Mouse (Mus musculus) inflammation-experienced regulatory T-cells, adult 16 weeks (primary cell): ENCODE data around the gene Pank2. TPM values are rescaled to one million over a fixed set of nuclear protein-coding genes. Genes with fewer than 3 reads are reported as not detected.

Experiments used
- polyA plus RNA-seq: library from polyadenylated mRNA; unstranded; fragments of 100-300 nt; shearing (Covaris generic); gene quantifications from one replicate; pipeline ENCODE4 v1.2.1, GENCODE M21; 2017

The Pank2 gene
- 12.1 TPM for polyA plus RNA-seq

GRCm38 (mm10) chr2:131262213-131262672 is at the start of gene Pank2:
Gene Pank2, plus strand, starts transcription at chr2:131262495.

GRCm38 (mm10) chr2:131233307-131234126 is 28.8 kb upstream of the Pank2 start, which contains the start of gene Mavs:
Gene Mavs, plus strand, starts transcription at chr2:131234063.

Other genes starting within 250 kb of the Pank2 start
- not detected for gene Gfra4, start 219.4 kb upstream of the Pank2 start, polyA plus RNA-seq
- 0.69 TPM for gene Adam33, start 198.7 kb upstream of the Pank2 start, polyA plus RNA-seq
- gene Siglec1, start 175.7 kb upstream of the Pank2 start, polyA plus RNA-seq = 0.18 TPM
- gene Hspa12b, start 135.2 kb upstream of the Pank2 start, polyA plus RNA-seq = 0.22 TPM
- not detected for gene Gm11037, start 129.0 kb upstream of the Pank2 start, polyA plus RNA-seq
- gene 1700037H04Rik, start 102.4 kb upstream of the Pank2 start, polyA plus RNA-seq = 51.6 TPM
- gene Cenpb, start 82.4 kb upstream of the Pank2 start, polyA plus RNA-seq = 3.1 TPM
- gene Cdc25b, start 75.5 kb upstream of the Pank2 start, polyA plus RNA-seq = 106 TPM
- gene Spef1, start 75.2 kb upstream of the Pank2 start, polyA plus RNA-seq = not detected
- gene Ap5s1, start 55.4 kb upstream of the Pank2 start, polyA plus RNA-seq = 28.2 TPM
- gene Mavs, start 28.4 kb upstream of the Pank2 start, polyA plus RNA-seq = 40.5 TPM
- 1.7 TPM for gene Rnf24, start 90.4 kb downstream of the Pank2 start, polyA plus RNA-seq
- gene Smox, start 229.0 kb downstream of the Pank2 start, polyA plus RNA-seq = 30.2 TPM